Mouse (Mus musculus) activated CD4-positive, CD25-positive, alpha-beta regulatory T cell, adult 4 months (primary cell): ENCODE measurements around the gene Cit. TPM values are rescaled to one million over a fixed set of nuclear protein-coding genes. Genes with fewer than 3 reads are reported as not detected.

Source experiments
- ATAC-seq: one replicate; pipeline ENCODE4 v1.8.0; 2017
- polyA plus RNA-seq, 2 experiments: library from polyadenylated mRNA; unstranded; fragments of 100-300 nt; shearing (Covaris generic); gene quantifications; one replicate each; pipeline ENCODE4 v1.2.1; 2017

Gene Cit
- polyA plus RNA-seq, 2 experiments from 2014 or later = 7.2 to 10.2 TPM

DNA sequence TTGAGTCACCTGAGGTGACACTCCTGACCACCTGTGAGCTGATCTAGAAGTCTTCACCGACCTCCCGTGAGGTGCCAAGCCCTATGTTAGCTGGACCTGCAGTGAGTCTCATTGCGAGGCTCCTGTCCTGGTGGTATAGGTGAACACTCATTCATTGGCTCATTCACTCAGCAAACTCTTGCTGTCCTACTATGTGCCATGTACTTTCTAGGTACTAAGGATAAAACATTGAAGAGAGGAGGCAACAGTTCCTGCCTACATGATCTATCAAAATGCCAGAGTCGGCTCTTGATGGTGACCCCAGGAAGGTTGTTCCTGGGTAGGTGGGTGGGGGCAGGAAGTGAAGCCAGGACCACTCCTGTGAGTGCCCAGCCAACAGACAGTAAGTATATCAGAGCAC lies 72.9 kb downstream of the Cit start:
- no peak for ATAC-seq

DNA sequence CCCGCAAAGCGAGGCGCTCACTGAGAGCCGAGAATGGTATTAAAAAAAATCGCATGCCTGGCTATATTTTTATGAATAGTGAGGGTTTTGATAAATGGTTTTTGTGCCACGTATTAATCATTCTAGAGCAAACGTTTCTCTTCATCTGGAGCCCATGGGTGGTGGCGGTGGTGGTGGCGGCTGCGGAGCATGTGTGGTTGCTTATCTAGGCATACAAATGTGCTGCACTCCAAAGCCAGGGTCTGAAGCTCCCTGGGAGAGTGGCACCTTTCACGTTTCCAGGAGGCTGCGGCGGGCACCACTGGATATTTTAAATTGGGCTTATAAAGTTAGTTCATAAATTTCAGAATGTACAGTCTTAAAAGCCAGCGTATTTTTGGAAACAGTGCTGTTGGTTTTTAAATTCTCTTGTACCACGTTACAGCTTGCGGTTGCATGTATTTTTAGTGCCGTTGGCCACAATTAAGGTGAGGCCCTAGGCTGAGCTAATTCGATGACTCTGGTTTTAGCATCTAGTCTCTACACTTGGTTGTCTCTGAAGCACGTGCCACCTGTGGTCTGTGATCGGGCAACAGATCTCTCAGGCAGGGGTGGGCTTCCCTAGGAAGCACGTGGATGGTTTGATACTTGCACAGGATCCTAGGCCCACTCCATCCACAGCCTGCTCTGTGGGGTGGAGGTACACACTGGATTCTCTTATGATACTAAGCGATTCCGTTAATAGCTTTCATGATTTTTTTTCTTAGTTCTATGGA lies 73.7 kb downstream of the Cit start:
- ATAC-seq = no peak

DNA sequence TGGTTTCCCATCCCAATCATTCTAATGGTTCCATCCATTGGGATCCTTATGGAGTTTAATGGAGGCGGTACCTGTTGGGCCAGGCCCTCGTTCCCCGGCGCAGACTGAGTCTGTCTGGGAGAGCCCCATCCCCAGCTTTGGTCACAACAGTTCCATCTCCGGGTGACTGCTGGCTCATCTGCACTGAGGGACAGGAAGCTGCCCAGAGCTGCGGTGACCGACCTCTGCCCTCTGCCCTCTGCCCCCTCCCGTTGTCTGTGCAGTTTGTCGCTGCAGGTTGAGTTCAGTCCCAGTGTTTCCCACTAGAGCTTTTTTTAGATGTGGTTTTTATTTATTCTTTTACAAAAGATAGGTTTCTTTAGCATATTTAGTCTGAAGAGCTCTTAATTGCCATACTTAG lies 76.9 kb downstream of the Cit start:
- no peak for ATAC-seq

DNA sequence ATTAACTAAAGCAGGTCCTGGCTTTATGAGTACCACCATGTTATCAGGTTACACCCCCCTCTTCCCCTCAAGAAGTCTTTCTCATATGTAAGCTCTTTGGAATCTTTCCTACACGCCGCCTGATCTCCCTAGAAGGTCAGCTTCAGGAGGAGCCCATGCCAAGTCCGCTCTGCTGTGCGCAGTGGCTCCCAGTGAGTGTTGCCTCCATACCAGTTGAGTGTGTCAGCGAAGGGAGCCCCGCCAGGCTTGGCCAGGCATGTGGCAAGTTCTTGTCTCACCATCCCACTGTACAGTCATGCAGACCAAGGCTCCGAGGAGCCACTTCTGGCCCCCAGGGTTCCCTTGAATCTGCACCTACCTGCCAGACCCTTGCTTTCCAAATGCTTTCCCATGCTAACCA lies 79.9 kb downstream of the Cit start:
- no peak for ATAC-seq

DNA sequence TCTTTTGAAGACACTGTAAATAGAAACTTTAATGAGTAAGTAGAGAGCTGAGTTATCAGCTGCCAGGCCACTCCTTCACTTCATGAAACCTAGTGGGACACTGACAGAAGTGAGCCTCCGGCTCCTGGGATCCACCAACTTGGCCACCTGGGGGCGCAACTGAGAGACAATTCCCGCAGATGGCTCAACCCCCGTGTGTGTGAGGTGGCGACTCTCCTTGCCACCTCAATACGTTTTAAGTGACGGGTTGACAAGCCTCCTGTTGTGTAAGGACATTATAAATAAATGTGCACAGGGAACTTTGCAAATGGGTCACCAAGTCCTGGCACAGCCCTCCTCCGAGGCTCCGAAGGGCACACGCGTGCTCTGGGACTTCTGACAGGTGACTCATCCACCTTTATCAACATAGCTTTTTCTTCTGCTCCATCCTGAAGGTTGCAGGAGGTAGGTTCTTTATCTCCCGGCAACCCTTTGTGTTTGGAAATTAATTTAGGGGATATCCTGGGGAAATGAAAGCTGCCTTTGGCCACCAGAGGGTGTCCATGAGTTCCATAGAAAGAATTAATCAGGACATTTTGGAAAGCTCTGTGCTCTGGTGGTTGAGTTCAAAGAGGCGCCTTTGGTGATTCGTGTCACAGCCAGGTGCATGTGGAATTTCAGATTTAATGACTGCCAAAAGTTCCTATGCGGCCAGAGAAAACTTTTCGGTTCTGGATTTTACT lies 83.9 kb downstream of the Cit start:
- ATAC-seq = no peak

DNA sequence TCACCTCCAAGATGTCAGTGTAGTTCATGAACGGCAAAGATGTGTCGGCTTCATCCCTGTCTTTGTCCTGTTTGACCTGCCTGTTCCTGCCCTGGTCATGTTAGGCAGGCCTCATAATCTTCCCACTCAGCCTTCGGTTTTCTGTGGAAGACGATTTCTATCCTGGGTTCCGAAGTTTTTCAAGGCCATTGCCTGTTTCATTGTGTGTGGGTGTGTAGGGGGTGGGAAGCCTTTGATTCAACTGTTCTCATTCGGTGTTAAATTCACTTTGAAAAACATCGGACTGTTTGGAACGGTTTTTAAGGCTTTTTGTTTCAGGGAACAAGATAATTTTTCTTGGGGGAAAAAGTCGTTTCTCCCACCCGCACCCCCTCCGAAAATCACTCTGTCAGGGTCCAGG lies 87.2 kb downstream of the Cit start:
- ATAC-seq = no peak

DNA sequence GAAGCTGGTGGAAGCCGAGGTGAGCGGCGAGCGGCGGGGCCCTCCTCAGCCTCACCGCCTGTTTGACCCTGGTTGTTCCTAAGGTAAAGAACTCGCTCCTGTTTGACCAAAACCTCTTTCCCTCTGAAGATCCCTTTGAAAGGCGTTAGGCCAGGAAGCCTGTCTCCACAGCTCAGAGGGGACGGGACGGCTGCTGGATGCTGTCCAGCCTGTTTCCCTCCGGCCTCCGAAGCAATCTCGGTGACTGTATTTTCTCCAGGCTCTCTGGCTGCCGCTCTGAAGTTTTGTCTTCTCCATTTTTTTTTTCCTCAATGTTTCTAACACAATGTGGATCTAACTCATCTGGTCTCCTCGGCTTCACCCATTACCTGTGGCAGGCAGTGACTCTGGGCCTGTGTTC lies 91.8 kb downstream of the Cit start:
- no peak for ATAC-seq

DNA sequence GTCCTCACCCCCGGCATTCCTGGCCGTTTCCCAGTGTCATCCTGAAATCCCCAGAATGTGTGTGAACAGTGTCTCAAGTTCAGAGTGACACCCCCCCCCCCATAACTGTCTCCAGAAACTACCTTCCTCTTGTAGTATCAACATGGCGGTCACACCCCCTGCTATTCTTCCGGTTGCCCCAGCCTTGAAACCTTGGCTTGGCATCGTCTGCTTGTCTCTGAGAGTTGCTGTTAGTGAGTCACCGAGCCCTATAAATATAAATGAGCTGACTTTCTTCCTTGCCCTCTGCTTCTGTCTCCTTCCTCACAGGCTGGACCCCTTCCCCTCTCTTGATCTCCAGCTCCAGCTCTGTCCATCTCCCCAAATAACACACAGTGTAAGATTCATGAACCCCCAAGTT lies 92.5 kb downstream of the Cit start:
- ATAC-seq = no peak

DNA sequence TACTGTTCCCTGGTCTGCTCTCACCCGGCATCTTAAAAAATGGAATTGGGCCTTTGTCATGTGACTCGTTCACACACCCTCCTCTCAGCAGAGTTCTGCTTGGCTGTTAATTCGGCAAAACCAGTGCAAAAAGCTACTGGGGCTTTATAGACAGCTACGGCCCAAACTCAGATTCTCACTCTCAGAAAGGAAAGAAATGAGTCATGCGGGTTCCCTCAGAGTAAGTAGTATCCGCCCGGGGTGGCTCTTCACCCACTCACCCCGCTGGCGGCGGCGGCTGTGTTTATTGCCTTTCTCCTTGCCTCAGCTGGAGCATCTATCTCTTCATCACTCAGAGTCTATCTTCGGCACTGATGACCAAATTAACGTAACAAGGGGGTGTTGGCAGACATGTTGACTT lies 93.9 kb downstream of the Cit start:
- ATAC-seq = no peak

DNA sequence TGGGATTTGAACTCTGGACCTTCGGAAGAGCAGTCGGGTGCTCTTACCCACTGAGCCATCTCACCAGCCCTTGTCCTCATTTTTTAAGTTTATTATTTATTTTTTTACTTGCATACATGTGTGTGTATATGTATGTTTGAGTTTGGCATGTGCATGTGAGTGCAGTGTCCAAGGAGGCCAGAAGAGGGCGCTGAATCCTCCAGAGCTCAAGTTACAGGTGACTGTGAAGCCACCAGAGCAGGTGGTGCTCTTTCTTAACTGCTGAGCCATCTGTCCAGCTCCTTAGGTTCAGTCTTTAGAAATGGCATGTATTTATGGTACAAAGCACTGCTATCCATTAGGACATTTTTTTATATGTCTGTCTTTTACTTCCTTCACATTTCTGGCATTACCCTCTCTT lies 97.3 kb downstream of the Cit start:
- ATAC-seq = no peak

DNA sequence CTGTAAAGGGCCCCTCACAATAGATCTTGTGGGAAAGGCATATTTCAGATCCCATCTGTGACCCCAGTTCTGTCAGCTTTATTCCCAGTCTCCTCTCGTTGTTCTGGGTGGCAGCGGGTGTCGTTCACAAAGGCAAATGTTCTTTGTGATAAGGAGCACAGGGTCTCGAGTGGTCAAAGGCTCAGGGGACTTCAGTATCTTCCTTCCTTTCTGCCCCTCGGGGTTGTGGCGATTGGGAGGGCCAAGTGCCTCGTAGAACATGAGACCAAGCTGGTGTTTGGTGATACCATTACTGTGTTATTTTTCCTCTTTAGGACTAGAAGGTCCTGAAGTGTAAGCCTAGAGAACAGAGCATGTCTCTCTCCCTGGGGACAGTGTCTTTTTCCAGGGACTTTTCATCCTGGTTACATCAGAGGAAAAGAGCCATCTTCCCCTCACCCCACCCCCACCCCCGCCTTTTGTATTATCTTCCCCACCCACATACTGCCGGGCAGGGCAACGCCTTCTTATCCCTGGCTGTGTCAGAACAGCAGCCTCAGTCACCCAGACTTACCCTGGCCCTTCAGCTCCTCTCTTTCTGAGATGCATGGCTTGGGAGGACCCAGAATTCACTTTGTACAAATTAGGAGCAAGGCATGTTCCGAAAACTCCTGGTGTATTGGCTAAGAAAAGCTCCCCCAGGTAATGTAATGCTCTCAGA lies 99.9 kb downstream of the Cit start:
- no peak for ATAC-seq

DNA sequence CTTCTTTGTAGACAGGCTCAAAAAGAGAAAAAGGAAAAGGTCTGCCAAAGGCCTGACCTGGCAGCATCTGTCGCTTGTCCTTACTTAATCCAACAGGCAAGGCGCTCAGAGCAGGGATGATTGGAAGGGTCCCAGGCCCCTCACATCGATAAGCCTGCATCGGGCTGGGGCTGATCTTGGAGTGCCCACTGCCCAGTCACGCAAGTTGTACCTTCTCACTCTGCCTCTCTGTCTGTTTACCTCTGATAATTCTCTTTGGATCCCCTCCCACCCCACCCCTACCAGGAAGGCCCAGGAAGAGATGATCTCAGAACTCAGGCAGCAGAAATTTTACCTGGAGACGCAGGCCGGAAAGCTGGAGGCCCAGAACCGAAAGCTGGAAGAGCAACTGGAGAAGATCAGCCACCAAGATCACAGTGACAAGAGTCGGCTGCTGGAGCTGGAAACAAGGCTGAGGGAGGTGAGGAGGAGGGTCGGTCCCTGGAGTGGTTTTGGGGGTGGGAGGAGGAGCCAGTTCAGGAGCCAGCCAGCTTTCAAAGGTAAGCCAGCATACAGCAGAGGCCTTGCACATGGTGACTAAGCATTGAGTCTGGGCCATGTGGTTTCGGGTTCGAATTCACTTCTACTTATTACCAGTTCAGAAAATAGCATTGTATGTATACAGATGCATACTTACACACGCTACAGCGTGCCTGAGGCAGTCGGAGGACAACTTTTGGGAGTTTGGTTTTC lies 102.7 kb downstream of the Cit start:
- ATAC-seq = no peak

DNA sequence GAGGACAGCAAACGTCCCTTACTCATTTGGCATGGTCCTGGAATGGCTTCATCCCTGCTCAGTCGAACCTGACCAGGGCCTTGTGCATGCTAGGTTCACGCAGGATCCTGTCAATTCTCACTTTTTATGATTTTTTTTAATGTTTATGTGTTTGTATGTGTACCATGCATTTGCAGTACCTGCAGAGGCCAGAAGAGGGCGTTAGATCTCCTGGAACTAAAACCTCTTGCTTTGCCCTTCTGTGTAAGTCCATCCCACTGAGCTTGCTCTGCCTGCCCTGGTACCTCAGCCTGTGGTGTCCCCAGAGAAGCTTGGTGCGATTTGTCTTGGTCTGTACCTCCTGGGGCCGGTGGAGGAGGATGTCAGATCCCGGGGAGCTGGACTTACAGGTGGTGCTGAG lies 105.9 kb downstream of the Cit start:
- ATAC-seq = no peak

DNA sequence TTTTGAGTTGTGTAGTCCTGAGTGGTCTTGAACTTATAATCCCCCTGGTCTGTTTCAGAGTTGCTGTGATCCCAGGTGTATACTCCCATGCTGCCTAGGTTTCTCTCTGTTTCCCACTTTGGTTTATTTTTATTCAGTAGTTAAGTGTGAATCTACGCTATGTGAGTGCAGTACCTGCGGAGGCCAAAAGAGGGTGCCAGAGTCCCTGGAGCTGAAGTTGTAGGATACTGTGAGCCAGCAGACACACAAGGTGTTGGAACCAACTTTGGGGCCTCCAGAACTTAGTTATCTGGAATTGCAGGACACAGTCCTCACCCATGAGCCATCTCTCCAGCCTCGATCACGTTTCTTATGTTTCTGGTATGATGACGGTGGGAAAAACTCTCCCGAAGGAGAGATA lies 108.1 kb downstream of the Cit start:
- no peak for ATAC-seq

DNA sequence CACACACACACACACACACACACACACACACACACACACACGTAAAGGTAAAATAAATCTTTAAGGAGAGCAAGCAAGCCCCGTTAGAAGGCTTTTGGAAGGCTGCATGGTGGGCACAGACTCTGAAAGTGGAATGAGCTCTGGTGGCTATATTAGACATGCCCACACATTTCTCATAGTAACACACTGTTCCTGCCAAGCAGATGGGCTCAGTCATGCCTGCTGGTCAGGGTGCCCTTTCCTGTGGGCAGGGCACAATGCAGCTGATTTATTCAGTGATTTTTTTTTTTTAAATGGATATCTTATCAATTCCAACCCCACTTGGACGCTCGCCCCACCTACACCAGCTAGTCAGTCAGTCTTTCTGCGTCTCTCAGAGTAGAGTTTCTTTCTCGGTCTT lies 109.0 kb downstream of the Cit start:
- ATAC-seq = no peak

DNA sequence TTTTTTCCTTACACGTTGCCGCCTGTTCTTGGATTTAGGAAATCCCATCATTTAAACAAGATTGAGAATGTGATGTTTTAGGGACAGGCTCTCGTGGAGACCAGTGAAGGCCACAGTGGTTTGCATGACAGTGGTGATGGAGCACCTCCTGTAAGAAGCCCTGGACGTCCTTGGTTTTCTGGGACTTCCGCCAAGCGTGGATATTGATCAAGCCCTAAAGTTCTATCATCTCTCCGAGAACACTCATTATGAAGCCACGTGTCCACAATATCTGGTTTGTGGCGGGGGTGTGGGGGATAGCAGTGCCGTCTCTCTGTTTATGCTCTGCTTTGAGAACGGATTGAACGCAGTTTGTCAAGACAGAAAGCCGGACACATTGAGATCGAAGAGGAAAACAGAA lies 109.5 kb downstream of the Cit start:
- ATAC-seq = no peak

DNA sequence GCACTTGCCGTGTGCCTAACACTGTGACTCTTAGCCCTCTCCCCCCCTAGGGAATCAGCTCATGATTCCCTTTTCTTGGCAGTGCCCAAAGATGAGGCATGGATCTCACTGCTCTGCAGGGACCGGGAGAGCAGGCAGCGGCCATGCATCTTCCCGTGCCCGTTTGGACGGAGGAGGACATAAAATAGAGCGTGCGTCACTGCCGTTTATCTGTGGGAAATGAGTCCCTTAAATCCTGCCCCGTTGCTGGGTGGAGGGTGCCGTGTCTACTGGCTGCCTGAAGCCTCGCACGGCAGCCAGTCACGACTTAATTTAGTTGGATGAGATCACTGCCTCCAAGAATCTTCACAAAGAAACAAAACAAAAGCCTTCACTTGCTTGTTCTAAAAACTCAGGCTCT lies 110.1 kb downstream of the Cit start:
- ATAC-seq = no peak

DNA sequence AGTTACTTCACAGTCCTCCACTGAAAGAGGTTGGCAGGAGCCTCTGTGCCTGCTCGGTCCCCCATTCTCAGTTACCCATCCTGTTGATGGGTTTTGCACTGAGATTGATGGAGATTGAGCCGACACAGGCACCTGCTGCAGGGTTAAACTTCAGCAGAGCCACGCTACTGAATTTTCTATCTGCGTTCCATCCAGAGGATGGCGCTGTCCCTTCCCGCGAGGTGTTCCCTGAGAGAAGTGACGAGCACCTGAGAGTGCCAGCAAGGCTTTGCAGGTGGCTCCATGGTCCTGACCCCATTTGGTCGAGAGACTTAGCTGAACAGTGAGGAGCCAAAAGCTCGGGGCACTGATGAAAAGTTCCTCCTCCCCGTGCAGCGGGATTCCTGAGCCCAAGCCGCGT lies 111.0 kb downstream of the Cit start:
- ATAC-seq = no peak

DNA sequence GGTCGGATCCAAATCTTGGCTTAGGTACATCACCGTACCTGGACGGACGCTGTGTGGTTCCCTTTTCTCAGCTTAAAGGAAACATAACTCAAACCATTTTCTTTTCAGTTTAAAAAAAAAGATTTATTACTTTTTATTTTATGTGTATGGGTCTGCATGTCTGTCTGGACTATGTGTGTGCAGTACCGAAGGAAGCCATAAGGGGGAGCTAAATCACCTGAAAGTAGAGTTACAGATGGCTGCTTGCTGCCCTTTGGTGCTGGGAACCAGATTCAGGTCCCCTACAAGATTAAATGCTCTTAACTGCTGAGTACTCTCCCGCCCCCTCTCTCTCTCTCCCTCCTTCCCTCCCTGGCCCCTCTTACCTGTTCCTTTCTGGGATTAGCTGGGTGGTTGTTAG lies 112.1 kb downstream of the Cit start:
- ATAC-seq = no peak

DNA sequence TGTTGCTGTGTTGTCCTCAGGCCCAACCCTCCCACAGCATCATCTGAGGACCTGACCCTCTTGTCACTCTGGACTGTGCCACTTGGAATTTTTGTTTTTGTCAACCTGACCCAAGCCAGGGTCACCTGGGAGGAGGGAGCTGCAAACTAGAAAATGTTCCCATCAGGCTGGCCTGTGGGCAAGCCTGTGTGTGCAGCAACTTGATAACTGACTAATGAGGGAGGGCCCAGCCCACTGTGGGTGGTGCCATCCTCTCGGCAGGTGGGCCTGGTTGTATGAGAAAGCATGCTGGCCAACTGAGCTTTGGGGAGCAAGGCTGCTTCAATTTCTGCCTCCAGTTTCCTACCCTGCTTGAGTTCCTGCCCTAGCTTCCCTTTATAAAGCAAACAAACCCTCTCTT lies 113.3 kb downstream of the Cit start:
- ATAC-seq = no peak

DNA sequence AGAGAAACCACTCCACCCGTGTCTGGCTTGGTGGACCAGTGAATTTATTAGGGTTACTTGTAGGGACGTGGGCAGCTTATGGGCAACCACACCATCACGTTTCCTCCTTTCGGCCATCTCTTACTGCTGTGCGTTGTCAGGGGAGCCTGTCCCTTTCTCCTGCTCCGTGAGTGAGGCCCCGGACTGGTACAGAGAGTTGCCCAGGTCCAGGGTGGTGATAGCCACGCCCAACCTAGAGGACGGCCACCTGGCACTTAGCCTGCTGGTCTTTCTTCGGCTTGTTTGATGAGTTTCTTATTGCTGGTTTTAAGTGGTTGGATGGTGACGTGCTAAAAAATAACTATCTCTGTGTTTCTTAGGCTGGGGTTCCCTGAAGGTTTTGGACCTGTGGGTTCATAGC lies 113.7 kb downstream of the Cit start:
- ATAC-seq = no peak

DNA sequence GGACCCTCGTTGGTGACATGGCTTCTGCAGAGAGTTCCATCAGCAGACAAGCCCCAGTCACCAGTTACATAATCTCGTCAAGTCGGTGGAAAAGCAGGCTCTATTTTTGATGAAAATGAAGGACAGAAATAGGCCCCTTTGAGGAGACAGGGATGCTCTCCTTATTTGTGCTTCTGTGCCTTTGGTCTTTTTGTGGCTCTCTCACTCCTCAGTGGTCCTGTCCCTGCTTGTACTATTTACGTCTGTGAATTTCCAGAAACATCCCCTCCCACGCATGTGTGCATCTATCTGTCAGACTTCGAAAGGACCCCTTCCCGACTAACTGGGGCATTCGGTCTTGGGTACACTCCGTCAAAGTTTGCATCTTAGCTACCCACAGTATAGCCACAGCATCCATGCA lies 116.7 kb downstream of the Cit start:
- ATAC-seq = no peak

DNA sequence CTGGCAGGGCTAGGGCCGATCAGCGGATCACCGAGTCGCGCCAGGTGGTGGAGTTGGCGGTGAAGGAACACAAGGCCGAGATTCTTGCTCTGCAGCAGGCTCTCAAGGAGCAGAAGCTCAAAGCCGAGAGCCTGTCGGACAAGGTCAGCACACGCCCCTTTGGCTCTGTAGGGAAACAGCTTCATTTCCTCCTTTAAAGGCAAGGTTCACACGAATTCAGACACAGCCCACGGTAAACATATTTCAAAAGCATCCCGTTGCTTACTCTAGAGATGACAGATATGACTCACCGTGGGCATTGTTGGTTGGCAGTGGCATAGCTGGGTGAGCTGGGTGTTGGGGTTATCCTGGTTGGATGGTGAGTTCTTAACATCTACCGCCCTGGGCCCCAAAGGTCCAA lies 126.2 kb downstream of the Cit start:
- ATAC-seq = no peak
